Mouse (Mus musculus) gastrocnemius, adult 18-20 months (tissue): ENCODE measurements around the gene Rpl7l1. TPM values are rescaled to one million over a fixed set of nuclear protein-coding genes. Genes with fewer than 3 reads are reported as not detected.

Experiments used
- DNase-seq: peaks from one replicate; pipeline ENCODE4 v3.0.0; 2021; ENCODE audit warnings: low spot score
- total RNA-seq, 2 experiments: library from RNA; stranded (reverse); gene quantifications; 2 replicates each; pipeline ENCODE4 v1.2.3; 2021

Gene Rpl7l1
- total RNA-seq, 2 experiments from 2014 or later, result 36.7 to 37.9 TPM

DNA sequence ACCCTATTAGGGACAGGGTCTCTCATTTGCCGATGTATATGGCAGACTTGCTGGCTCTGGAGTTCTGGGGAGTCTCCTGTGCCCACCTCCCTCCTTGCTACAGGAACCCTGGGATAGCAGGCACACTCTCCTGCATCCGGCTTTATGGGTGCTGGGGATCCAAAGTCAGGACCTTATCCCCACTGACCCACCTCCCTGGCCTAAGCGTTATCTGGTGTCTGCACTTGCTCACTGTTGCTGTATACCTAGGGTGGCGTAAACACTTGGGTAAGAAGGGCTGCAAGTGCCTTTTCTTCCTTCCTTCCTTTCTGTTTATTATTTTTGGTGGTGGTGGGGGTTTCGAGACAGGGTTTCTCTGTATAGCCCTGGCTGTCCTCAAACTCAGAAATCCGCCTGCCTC is 41.2 kb downstream of the Rpl7l1 start:
- DNase-seq, result no peak

DNA sequence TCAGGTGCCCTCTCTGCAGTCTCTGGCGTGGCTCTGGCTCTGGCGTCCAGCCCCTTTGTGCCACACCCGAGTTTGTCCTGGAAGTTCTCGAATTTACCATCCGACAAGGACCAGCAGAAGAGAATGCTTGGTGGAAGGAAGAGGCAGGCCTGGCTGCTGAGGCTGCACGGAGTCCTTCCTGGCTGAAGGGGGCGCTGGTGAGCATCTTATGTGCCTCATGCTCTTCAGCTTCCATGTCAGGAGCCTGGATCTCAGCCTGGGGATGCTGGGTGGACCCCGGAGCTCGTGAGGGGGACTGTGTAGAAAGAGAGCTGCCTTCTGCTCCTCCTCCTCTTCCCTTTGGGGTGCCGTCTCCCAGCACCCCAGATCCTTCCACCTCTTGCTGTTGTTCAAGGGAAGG is 46.3 kb downstream of the Rpl7l1 start:
- DNase-seq, result no peak

DNA sequence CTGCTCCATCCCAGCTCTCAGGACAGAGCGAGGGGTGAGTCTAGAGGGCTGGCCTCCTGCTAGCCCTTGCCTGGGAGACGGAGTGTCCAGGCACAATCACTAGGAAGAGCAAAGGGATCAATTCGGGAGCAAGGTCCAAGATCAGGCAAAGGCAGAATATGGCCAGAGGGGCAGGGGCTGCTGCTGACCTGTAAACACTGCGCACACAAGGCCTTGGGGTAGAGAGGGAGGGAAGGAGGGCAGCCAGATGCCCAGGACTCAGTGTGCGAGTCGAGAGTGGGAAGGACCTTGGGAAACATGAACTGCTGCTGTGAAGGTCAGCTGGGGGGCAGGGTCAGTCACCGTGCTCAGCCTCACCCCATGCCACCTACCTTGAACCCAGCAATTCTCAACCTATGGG is 47.2 kb downstream of the Rpl7l1 start:
- DNase-seq, result no peak

DNA sequence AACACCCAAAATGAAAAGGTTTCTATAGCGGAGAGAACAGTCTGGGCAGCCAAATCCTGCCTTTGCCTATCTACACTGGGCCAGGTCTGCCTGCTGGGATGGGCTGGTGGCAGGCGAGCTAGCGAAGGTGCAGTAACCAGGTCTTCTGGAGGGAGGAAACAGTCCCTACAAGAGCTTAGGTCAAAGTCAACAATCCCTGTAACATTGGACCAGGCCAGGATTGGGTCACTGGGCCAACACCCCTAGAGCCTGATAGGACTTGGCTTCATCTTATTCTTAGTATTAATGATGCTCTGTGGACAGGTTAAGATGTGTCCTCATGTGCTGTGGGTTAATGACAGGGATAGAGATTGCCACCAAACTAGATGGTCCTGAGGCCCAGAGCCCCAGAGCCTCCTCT is 48.4 kb downstream of the Rpl7l1 start:
- DNase-seq, result no peak

DNA sequence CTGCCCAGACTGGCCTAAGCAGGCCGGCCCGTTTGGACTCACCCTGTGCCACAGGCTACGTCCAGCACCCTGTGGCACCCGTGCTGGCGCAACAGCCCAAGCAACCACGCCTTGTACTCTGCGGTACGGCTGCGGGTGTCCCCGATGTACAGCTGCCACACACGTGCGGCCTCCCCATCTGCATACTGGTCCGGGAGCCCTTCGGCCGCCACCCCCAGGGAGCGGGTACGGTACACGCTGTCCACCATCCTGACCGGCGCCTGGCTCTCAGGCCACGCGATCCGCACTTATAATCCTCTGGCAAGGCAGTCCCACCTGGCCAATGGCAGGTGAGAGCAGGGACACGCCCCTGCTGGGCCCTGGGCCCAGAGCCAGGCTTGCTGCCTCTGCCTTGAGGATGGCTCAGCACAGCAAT is 53.6 kb downstream of the Rpl7l1 start, which contains the start of gene Gnmt:
Gnmt (minus strand) TSS at position 265 of the 415 bp plus-strand sequence.
- DNase-seq, result no peak

DNA sequence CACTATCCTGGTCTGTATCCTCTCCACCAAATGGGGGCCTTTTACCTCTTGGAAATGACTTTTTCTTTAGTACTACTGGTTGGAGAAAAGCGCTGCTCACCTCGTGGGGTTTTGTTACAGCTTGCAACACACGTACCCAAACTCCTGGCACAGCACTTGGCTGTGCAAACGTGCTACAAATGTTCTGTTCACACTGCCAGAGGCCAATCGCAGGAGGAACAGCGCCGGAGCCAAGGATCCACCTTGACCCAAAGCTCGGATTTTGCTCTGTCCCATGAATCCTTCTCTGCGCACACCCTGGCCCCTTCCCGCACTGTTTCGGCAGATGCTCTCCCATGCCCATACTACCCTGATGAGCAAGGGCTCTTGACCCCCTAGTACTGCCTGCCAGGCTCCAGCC is 54.0 kb downstream of the Rpl7l1 start:
- no peak for DNase-seq

DNA sequence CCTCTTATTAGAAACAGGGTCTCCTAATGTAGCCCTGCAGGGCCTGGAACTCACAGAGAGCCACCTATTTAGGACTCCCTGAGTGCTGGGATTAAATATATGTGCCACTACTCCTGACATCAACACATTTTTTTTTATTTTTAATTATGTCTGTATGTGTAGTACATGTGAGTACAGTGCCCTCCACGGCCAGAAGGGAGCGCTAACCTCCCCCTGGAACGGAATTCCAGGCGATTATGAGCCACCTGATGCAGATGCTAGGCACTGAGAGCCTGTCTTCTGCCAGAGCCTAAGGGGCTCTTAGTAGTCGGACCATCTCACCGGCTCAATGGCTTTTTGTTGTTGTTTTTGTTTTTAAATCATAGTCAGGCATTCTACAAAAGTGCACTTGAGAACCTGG is 54.5 kb downstream of the Rpl7l1 start:
- DNase-seq, result no peak

DNA sequence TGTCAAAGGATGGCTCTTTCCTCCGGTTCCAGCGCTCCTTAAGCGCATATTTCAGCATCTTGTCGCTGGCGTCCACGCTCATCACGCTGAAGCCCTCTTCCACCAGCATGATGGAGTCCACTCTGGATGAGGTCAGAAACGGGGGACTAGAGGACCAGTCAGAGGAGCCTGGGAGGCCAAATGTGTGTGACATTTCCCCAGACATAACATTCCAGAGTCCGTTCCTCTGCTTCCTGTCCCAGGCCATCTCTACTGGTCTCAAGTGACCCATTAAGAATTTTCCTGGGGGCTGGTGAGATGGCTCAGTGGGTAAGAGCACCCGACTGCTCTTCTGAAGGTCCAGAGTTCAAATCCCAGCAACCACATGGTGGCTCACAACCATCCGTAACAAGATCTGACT is 55.2 kb downstream of the Rpl7l1 start:
- DNase-seq, result no peak

DNA sequence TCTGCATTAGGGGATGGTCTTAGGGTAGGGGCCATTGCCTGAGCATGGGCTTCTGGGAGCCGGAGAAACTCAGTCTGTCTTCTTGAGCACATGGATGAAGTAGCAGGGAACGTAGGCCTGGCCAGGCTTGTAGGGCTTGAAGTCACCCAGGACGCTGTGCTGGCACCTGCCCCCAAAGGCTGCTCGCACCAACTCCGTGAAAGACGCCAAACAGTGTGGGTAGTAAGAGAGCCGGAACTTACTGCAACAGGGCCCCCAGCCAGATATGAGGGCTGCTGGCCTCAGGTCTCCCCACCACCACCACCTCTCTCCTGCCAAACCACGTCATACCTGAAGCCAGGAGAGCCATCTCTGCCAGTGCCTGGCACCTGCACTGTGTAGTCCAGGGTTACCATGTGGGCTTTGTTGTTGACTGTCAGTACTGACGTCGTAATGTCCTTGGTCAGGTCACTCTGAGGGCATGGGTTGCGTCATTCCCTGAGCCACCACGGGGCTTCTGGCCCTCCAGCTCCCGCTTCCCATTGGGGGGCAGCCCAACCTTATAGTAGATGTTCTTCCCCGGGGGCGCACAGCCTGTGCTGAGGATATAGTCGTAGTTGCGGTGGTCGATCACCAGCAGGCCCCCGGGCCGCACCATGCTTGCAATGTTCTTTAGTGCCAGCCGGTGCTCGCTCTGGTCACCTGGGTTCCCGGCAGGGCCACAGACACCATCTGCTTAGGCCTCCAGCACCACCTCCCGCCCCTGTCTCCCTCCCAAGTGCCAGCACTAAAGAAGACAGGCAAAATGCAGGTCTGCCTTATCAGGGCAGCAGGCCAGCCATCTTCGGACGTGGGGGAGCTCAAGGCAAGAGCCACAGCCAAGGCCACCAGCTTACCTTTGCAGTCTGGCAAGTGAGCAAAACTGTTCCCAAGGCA is 56.5 kb downstream of the Rpl7l1 start:
- DNase-seq, result no peak

DNA sequence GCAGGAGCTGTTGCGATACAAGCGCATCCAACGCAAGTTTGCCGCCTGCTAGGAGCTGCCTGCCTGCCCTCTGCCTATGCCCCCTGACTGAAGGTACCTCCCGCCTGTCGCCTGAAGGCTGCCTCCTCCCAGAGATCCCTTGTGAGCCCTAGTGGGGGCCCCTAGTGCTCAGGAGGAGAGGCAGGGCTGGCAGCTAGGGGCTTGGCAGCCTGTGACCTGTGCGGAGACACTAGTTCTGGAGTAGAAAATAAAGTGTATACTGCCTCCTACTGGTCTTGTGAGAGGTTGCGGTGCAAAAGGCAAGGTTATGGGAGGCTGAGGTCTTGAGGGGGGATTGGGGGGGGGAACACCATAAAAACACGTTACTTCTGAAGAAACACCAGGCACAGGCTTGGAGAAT is 57.2 kb downstream of the Rpl7l1 start:
- peak; percentile 24 for DNase-seq

DNA sequence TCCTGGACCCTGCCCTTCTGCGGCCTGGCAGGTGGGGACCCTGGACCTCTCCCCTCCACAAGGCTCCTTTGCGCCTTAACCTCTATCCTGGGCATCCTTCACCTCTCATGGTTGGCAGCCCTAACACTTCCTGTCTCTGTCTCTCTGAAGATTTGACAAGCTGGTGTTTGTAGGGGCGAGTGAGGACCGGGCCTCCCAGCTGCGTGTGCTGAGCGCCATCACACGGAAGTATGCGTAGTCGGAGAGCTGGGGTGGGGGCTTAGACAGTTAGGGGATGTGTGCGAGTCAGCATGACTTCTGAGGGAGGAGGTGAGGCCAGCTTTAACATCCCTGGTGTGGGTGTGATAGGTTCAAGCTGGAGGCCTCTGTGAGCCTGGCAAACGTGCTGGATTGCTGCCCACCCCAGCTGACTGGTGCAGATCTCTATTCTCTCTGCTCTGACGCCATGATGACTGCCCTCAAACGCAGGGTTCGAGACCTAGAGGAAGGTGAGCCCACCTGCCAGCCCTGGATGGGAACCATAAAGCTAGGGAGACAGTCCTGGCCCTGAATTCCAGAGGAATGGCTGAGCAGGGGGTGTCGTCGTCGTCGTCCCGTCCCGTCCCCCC is 57.9 kb downstream of the Rpl7l1 start:
- DNase-seq, result no peak

Other genes with a start within 250 kb of the Rpl7l1 start
- 10 to 100 TPM; 13.6 to 14.4 TPM for gene Cul9, start 236.3 kb downstream of the Rpl7l1 start, total RNA-seq
- gene Srf, start 226.5 kb downstream of the Rpl7l1 start, total RNA-seq, result 10 to 100 TPM; 80.0 to 87.2 TPM
- under 1 TPM; 0.30 to 0.38 TPM for gene Ptk7, start 153.2 kb downstream of the Rpl7l1 start, total RNA-seq
- 10 to 100 TPM; 12.6 to 13.4 TPM for gene Klc4, start 136.7 kb downstream of the Rpl7l1 start, total RNA-seq
- gene Mrpl2, start 136.4 kb downstream of the Rpl7l1 start, total RNA-seq, result 100 to 1,000 TPM; 104 TPM
- gene Cul7, start 132.3 kb downstream of the Rpl7l1 start, total RNA-seq, result 1 to 10 TPM; 3.4 to 4.1 TPM
- gene Rrp36, start 108.3 kb downstream of the Rpl7l1 start, total RNA-seq, result 10 to 100 TPM in 1 of 2 experiments, 1 to 10 TPM in 1; 8.4 to 11.8 TPM
- 10 to 100 TPM; 41.3 to 48.6 TPM for gene Mea1, start 103.9 kb downstream of the Rpl7l1 start, total RNA-seq
- gene Klhdc3, start 101.8 kb downstream of the Rpl7l1 start, total RNA-seq, result 10 to 100 TPM; 64.7 to 90.2 TPM
- gene Ppp2r5d, start 77.6 kb downstream of the Rpl7l1 start, total RNA-seq, result 10 to 100 TPM; 26.4 to 28.3 TPM
- 10 to 100 TPM; 13.6 to 15.0 TPM for gene Pex6, start 71.2 kb downstream of the Rpl7l1 start, total RNA-seq
- 1 to 10 TPM; 2.2 to 3.4 TPM for gene Gnmt, start 53.5 kb downstream of the Rpl7l1 start, total RNA-seq
- gene Cnpy3, start 30.5 kb downstream of the Rpl7l1 start, total RNA-seq, result 1 to 10 TPM; 7.0 to 8.2 TPM
- gene Ptcra, start 19.0 kb downstream of the Rpl7l1 start, total RNA-seq, result not detected
- gene 2310039H08Rik, start 10.0 kb downstream of the Rpl7l1 start, total RNA-seq, result 10 to 100 TPM; 38.2 to 40.1 TPM
- 10 to 100 TPM in 1 of 2 experiments, 1 to 10 TPM in 1; 9.3 to 13.7 TPM for gene Bicral, start 75.8 kb upstream of the Rpl7l1 start, total RNA-seq
- gene Tbcc, start 108.0 kb upstream of the Rpl7l1 start, total RNA-seq, result 1 to 10 TPM; 7.1 to 7.4 TPM
- not detected for gene Prph2, start 127.8 kb upstream of the Rpl7l1 start, total RNA-seq
- gene Ubr2, start 227.9 kb upstream of the Rpl7l1 start, total RNA-seq, result 10 to 100 TPM; 57.0 to 60.7 TPM